Mouse (Mus musculus) MEL (cell line): ENCODE data around the gene Rpp21. TPM values are rescaled to one million over a fixed set of nuclear protein-coding genes. Genes with fewer than 3 reads are reported as not detected.

ENCODE experiments used
- DNase-seq: peaks from one replicate; pipeline ENCODE4 v3.0.0; 2011; ENCODE audit warnings: low read depth, low spot score
- H3K27ac ChIP-seq: 2 replicates; pipeline ENCODE4 v1.5.1; 2012; ENCODE audit warnings: low read depth, mild to moderate bottlenecking, control low read depth, low read length, moderate library complexity; ENCODE audit not compliant: control insufficient read depth
- H3K27me3 ChIP-seq, 2 experiments: fragments of 150-350 bp in 1 of 2; sonication (generic) in 1 of 2; 2 replicates each; pipeline ENCODE4 v1.6.1; 2012; ENCODE audit warnings: low read length in 2 of 2, mild to moderate bottlenecking in 2 of 2, improper control_type of control experiment in 1 of 2, moderate library complexity in 1 of 2; ENCODE audit not compliant: insufficient read depth in 2 of 2, control insufficient read depth in 1 of 2
- H3K36me3 ChIP-seq, 2 experiments: 2 replicates each; pipeline ENCODE4 v1.6.1; 2012 to 2014; ENCODE audit warnings: low read length in 2 of 2, improper control_type of control experiment in 1 of 2, inconsistent platforms in 1 of 2, mild to moderate bottlenecking in 1 of 2; ENCODE audit not compliant: insufficient read depth in 2 of 2, control insufficient read depth in 1 of 2
- H3K4me1 ChIP-seq, 2 experiments: fragments of 150-350 bp in 1 of 2; sonication (generic) in 1 of 2; 2 replicates each; pipeline ENCODE4 v1.6.1; 2012; ENCODE audit warnings: low read length in 2 of 2, improper control_type of control experiment in 1 of 2, mild to moderate bottlenecking in 1 of 2; ENCODE audit not compliant: insufficient read depth in 2 of 2, control insufficient read depth in 1 of 2
- H3K4me3 ChIP-seq, 2 experiments: fragments of 150-350 bp in 1 of 2; sonication (generic) in 1 of 2; 2 replicates each; pipeline ENCODE4 v1.5.1; 2012; ENCODE audit warnings: low read depth in 2 of 2, low read length in 2 of 2, mild to moderate bottlenecking in 2 of 2, moderate library complexity in 2 of 2, control low read depth in 1 of 2, improper control_type of control experiment in 1 of 2; ENCODE audit not compliant: control insufficient read depth in 1 of 2, insufficient read depth in 1 of 2
- H3K79me2 ChIP-seq: 2 replicates; pipeline ENCODE4 v1.6.1; 2012; ENCODE audit warnings: mild to moderate bottlenecking, low read length, moderate library complexity; ENCODE audit not compliant: control insufficient read depth, poor library complexity, insufficient read depth
- H3K9ac ChIP-seq: 2 replicates; pipeline ENCODE4 v1.6.1; 2012; ENCODE audit warnings: low read depth, mild to moderate bottlenecking, control low read depth, low read length, moderate library complexity; ENCODE audit not compliant: control insufficient read depth, poor library complexity, severe bottlenecking
- H3K9me3 ChIP-seq: fragments of 150-350 bp; sonication (generic); replicated peaks from 2 replicates; pipeline ENCODE4 v1.6.1; 2012; ENCODE audit warnings: mild to moderate bottlenecking, low read length, improper control_type of control experiment, moderate library complexity; ENCODE audit not compliant: insufficient read depth
- BHLHE40 ChIP-seq: IDR thresholded peaks from 2 replicates; pipeline ENCODE4 v1.6.1; 2012; ENCODE audit warnings: low read depth, mild to moderate bottlenecking, inconsistent platforms, low read length, improper control_type of control experiment, borderline replicate concordance
- CHD1 ChIP-seq: IDR thresholded peaks from 2 replicates; pipeline ENCODE4 v1.6.1; 2012; ENCODE audit warnings: low read depth, mild to moderate bottlenecking, inconsistent platforms, low read length, improper control_type of control experiment
- CHD2 ChIP-seq: IDR thresholded peaks from 2 replicates; pipeline ENCODE4 v1.6.1; 2011; ENCODE audit warnings: low read length, improper control_type of control experiment
- CTCF ChIP-seq, 3 experiments: IDR thresholded peaks in 2 of 3; conservative IDR thresholded peaks in 1 of 3; 2 replicates each; pipeline ENCODE4 v1.5.1; 2011 to 2012; ENCODE audit warnings: low read length in 3 of 3, low read depth in 2 of 3, mild to moderate bottlenecking in 2 of 3, improper control_type of control experiment in 1 of 3, inconsistent platforms in 1 of 3, mixed read lengths in 1 of 3, moderate library complexity in 1 of 3; ENCODE audit not compliant: control insufficient read depth in 1 of 3, insufficient read depth in 1 of 3, poor library complexity in 1 of 3, severe bottlenecking in 1 of 3
- E2F4 ChIP-seq: IDR thresholded peaks from 2 replicates; pipeline ENCODE4 v1.6.1; 2011; ENCODE audit warnings: low read depth, low read length, improper control_type of control experiment, borderline replicate concordance
- ELF1 ChIP-seq: IDR thresholded peaks from 2 replicates; pipeline ENCODE4 v1.6.1; 2014; ENCODE audit warnings: low read depth, mild to moderate bottlenecking, inconsistent platforms, low read length, improper control_type of control experiment, moderate library complexity
- EP300 ChIP-seq, 2 experiments: IDR thresholded peaks; 2 replicates each; pipeline ENCODE4 v1.6.1; 2011; ENCODE audit warnings: improper control_type of control experiment in 2 of 2, low read length in 2 of 2, low read depth in 1 of 2, mild to moderate bottlenecking in 1 of 2
- ETS1 ChIP-seq: IDR thresholded peaks from 2 replicates; pipeline ENCODE4 v1.6.1; 2012; ENCODE audit warnings: low read depth, mild to moderate bottlenecking, inconsistent platforms, low read length, improper control_type of control experiment, moderate library complexity
- GABPA ChIP-seq: IDR thresholded peaks from 2 replicates; pipeline ENCODE4 v1.6.1; 2012; ENCODE audit warnings: low read depth, mild to moderate bottlenecking, inconsistent platforms, low read length, improper control_type of control experiment, moderate library complexity
- GATA1 ChIP-seq: IDR thresholded peaks from 2 replicates; pipeline ENCODE4 v1.6.1; 2011; ENCODE audit warnings: low read depth, low read length, improper control_type of control experiment
- HCFC1 ChIP-seq: IDR thresholded peaks from 2 replicates; pipeline ENCODE4 v1.6.1; 2012; ENCODE audit warnings: low read depth, mild to moderate bottlenecking, inconsistent platforms, low read length, improper control_type of control experiment, moderate library complexity
- JUND ChIP-seq: IDR thresholded peaks from 2 replicates; pipeline ENCODE4 v1.6.1; 2011; ENCODE audit warnings: low read depth, mild to moderate bottlenecking, improper control_type of control experiment, low read length
- KAT2A ChIP-seq: conservative IDR thresholded peaks from 2 replicates; pipeline ENCODE4 v1.6.1; 2012; ENCODE audit warnings: low read depth, low read length, improper control_type of control experiment, inconsistent platforms
- MAFK ChIP-seq: IDR thresholded peaks from 2 replicates; pipeline ENCODE4 v1.6.1; 2011; ENCODE audit warnings: low read depth, mild to moderate bottlenecking, low read length, improper control_type of control experiment, borderline replicate concordance
- MAX ChIP-seq: IDR thresholded peaks from 2 replicates; pipeline ENCODE4 v1.6.1; 2011; ENCODE audit warnings: low read length, improper control_type of control experiment
- MAZ ChIP-seq: IDR thresholded peaks from 2 replicates; pipeline ENCODE4 v1.6.1; 2012; ENCODE audit warnings: low read depth, mild to moderate bottlenecking, inconsistent platforms, low read length, improper control_type of control experiment
- MEF2A ChIP-seq: IDR thresholded peaks from 2 replicates; pipeline ENCODE4 v1.6.1; 2014; ENCODE audit warnings: low read depth, mild to moderate bottlenecking, inconsistent platforms, low read length, improper control_type of control experiment; ENCODE audit not compliant: poor library complexity, insufficient replicate concordance, severe bottlenecking; ENCODE audit errors: extremely low read depth
- MXI1 ChIP-seq: IDR thresholded peaks from 2 replicates; pipeline ENCODE4 v1.6.1; 2011; ENCODE audit warnings: mild to moderate bottlenecking, low read depth, low read length, improper control_type of control experiment
- MYB ChIP-seq: IDR thresholded peaks from 2 replicates; pipeline ENCODE4 v1.6.1; 2011; ENCODE audit warnings: mild to moderate bottlenecking, low read depth, low read length, improper control_type of control experiment
- NELFE ChIP-seq: IDR thresholded peaks from 2 replicates; pipeline ENCODE4 v1.6.1; 2011; ENCODE audit warnings: low read depth, low read length, improper control_type of control experiment
- NRF1 ChIP-seq: IDR thresholded peaks from 2 replicates; pipeline ENCODE4 v1.6.1; 2014; ENCODE audit warnings: low read depth, mild to moderate bottlenecking, inconsistent platforms, low read length, improper control_type of control experiment, moderate library complexity; ENCODE audit not compliant: poor library complexity, insufficient read depth, severe bottlenecking
- POLR2A ChIP-seq, 2 experiments: IDR thresholded peaks; 2 replicates each; pipeline ENCODE4 v1.6.1; 2011 to 2012; ENCODE audit warnings: low read length in 2 of 2, mild to moderate bottlenecking in 2 of 2, control low read depth in 1 of 2, improper control_type of control experiment in 1 of 2, low read depth in 1 of 2, moderate library complexity in 1 of 2; ENCODE audit not compliant: control insufficient read depth in 1 of 2, insufficient read depth in 1 of 2, poor library complexity in 1 of 2
- POLR2AphosphoS2 ChIP-seq: IDR thresholded peaks from 2 replicates; pipeline ENCODE4 v1.6.1; 2011; ENCODE audit warnings: low read length, improper control_type of control experiment
- POLR2AphosphoS5 ChIP-seq: IDR thresholded peaks from 2 replicates; pipeline ENCODE4 v1.6.1; 2012; ENCODE audit warnings: low read depth, borderline replicate concordance, mild to moderate bottlenecking, inconsistent platforms, low read length, moderate library complexity, mixed read lengths
- RAD21 ChIP-seq: IDR thresholded peaks from 2 replicates; pipeline ENCODE4 v1.6.1; 2011; ENCODE audit warnings: mild to moderate bottlenecking, low read depth, low read length, improper control_type of control experiment
- RCOR1 ChIP-seq: IDR thresholded peaks from 2 replicates; pipeline ENCODE4 v1.6.1; 2012; ENCODE audit warnings: low read depth, mild to moderate bottlenecking, inconsistent platforms, low read length, improper control_type of control experiment
- SIN3A ChIP-seq: IDR thresholded peaks from 2 replicates; pipeline ENCODE4 v1.6.1; 2012; ENCODE audit warnings: low read length, improper control_type of control experiment, inconsistent platforms
- SMC3 ChIP-seq: IDR thresholded peaks from 2 replicates; pipeline ENCODE4 v1.6.1; 2011; ENCODE audit warnings: low read depth, low read length, improper control_type of control experiment
- TAL1 ChIP-seq: IDR thresholded peaks from 2 replicates; pipeline ENCODE4 v1.6.1; 2012; ENCODE audit warnings: mild to moderate bottlenecking, inconsistent platforms, low read length, moderate library complexity, mixed read lengths
- TBP ChIP-seq: IDR thresholded peaks from 2 replicates; pipeline ENCODE4 v1.8.0; 2011; ENCODE audit warnings: low read depth, low read length, improper control_type of control experiment
- TCF12 ChIP-seq: IDR thresholded peaks from 2 replicates; pipeline ENCODE4 v1.6.1; 2014; ENCODE audit warnings: low read depth, mild to moderate bottlenecking, inconsistent platforms, low read length, improper control_type of control experiment, moderate library complexity
- UBTF ChIP-seq: IDR thresholded peaks from 2 replicates; pipeline ENCODE4 v1.6.1; 2012; ENCODE audit warnings: low read depth, mild to moderate bottlenecking, inconsistent platforms, low read length, improper control_type of control experiment, moderate library complexity, borderline replicate concordance; ENCODE audit not compliant: insufficient read depth
- USF1 ChIP-seq: IDR thresholded peaks from 2 replicates; pipeline ENCODE4 v1.6.1; 2014; ENCODE audit warnings: low read depth, mild to moderate bottlenecking, inconsistent platforms, low read length, improper control_type of control experiment, moderate library complexity
- ZC3H11A ChIP-seq: IDR thresholded peaks from 2 replicates; pipeline ENCODE4 v1.6.1; 2012; ENCODE audit warnings: low read depth, mild to moderate bottlenecking, inconsistent platforms, low read length, improper control_type of control experiment
- ZKSCAN1 ChIP-seq: IDR thresholded peaks from 2 replicates; pipeline ENCODE4 v1.6.1; 2012; ENCODE audit warnings: low read depth, mild to moderate bottlenecking, inconsistent platforms, low read length, improper control_type of control experiment, moderate library complexity
- ZMIZ1 ChIP-seq: IDR thresholded peaks from 2 replicates; pipeline ENCODE4 v1.6.1; 2012; ENCODE audit warnings: low read depth, mild to moderate bottlenecking, inconsistent platforms, low read length, improper control_type of control experiment, moderate library complexity
- ZNF384 ChIP-seq: IDR thresholded peaks from 2 replicates; pipeline ENCODE4 v1.6.1; 2012; ENCODE audit warnings: low read depth, mild to moderate bottlenecking, inconsistent platforms, low read length, improper control_type of control experiment
- polyA plus RNA-seq, 2 experiments: library from polyadenylated mRNA; stranded (reverse) in 1 of 2; unstranded in 1 of 2; fragments of >175 nt in 1 of 2; fragments of >200 nt in 1 of 2; gene quantifications; 2 replicates each; pipeline versions ENCODE4 v1.2.1 to v1.2.4; 2012; ENCODE audit warnings: low replicate concordance in 2 of 2, low read depth in 1 of 2; ENCODE audit not compliant: insufficient read length in 2 of 2, insufficient read depth in 1 of 2, missing spikeins in 1 of 2
- total RNA-seq: library from RNA; depleted of rRNA; stranded (reverse); fragments of 300-350 nt; gene quantifications from 2 replicates; pipeline ENCODE4 v1.2.3, GENCODE M21; 2012

Rpp21 gene
- total and polyA plus RNA-seq, 3 experiments, result 63.8 to 116 TPM; not detected in 1

- peaks cover under 1 to 22% of the 10 kb centered on the region in 2 experiments; a peak in 3 of 4 replicates for H3K4me1 ChIP-seq
- H3K27me3 ChIP-seq, result no peaks in the 10 kb centered on the region
- H3K36me3 ChIP-seq, result peaks cover 6 to 25% of the 10 kb centered on the region in 2 experiments; a peak in 3 of 4 replicates
- peak overlapping the region; percentile 90 to 99 for H3K4me3 ChIP-seq
- H3K9ac ChIP-seq, result peak overlapping the region; percentile 94
- H3K9me3 ChIP-seq, result no peaks in the 10 kb centered on the region
- H3K27ac ChIP-seq, result peak overlapping the region; percentile 86
- peak; percentile 87 for DNase-seq
- peaks cover 38% of the 10 kb centered on the region for H3K79me2 ChIP-seq
- TF ChIP-seq TCF12 (0 out of 2 replicates have a peak, but pooled peaks have one; percentile 4), TAL1 (no peak), POLR2A (IDR thresholded peaks at IDR 0.05; ENCODE audit: control insufficient read depth in 1 of 2, insufficient read depth in 1 of 2, low read depth in 1 of 2, low read length in 2 of 2, poor library complexity in 1 of 2) (peak; percentile 75 to 91; a peak in 3 of 4 replicates), HCFC1 (no peak), MAFK (no peak), RAD21 (no peak), MEF2A (no peak), SIN3A (peak; percentile 80), MYB (no peak), UBTF (no peak), ZNF384 (no peak), ZKSCAN1 (no peak), TBP (no peak), NRF1 (no peak), BHLHE40 (no peak), MAX (peak; percentile 47), GATA1 (no peak), POLR2AphosphoS2 (peak; percentile 58; the same call in 1 of the 2 replicates), JUND (no peak), RCOR1 (no peak), USF1 (no peak), CHD1 (no peak), CHD2 (no peak), ZC3H11A (no peak), GABPA (no peak), NELFE (peak; percentile 78), ZMIZ1 (peak; percentile 83), POLR2AphosphoS5 (peak; percentile 42; the same call in 1 of the 2 replicates), E2F4 (no peak), ETS1 (peak; percentile 31; the same call in 1 of the 2 replicates), SMC3 (no peak), MAZ (peak; percentile 95), KAT2A (no peak; the same call in 1 of the 2 replicates), EP300 (IDR thresholded peaks at IDR 0.05; ENCODE audit: low read depth in 1 of 2, low read length in 2 of 2) (no peak), MXI1 (peak; percentile 79), ELF1 (peak; percentile 86), CTCF (IDR thresholded peaks at IDR 0.05 in 2 of 3, conservative IDR thresholded peaks at IDR 0.05 in 1 of 3; ENCODE audit: control insufficient read depth in 1 of 3, insufficient read depth in 1 of 3, low read depth in 2 of 3, low read length in 3 of 3, poor library complexity in 1 of 3, severe bottlenecking in 1 of 3) (no peak)
Measured at GRCm38 (mm10) chr17:36270956-36271585, 13.2 kb upstream of the Rpp21 start.
